Mouse (Mus musculus): Measurements from ENCODE around the gene Odf2l. TPM values are rescaled to one million over a fixed set of nuclear protein-coding genes. Genes with fewer than 3 reads are reported as not detected.

Odf2l gene
- total RNA-seq, 1 experiment = 15.6 TPM

GRCm38 (mm10) chr3:145080904-145081303 is 37.5 kb upstream of the Odf2l start:
- in situ Hi-C loops (cut with MboI; ENCODE audit: low sequenced_read_pairs in 2 of 2, unreplicated experiment in 2 of 2) = no loop called here
- no peaks in the 10 kb centered on the region for H3K4me1 ChIP-seq (ENCODE audit: control insufficient read depth in 2 of 2, insufficient read depth in 2 of 2, low read length in 2 of 2, poor library complexity in 1 of 2)
- H3K9ac ChIP-seq (ENCODE audit: insufficient read depth, low read depth, low read length, poor library complexity, severe bottlenecking) = no peak overlapping the region
- H3K9me3 ChIP-seq (ENCODE audit: control insufficient read depth, insufficient read depth, low read depth, low read length) = no peaks in the 10 kb centered on the region
- TF ChIP-seq MAFK (IDR thresholded peaks at IDR 0.05; ENCODE audit: insufficient read depth, low read depth, low read length) = peak; percentile 99
- TF ChIP-seq CHD2 (IDR thresholded peaks at IDR 0.05; ENCODE audit: low read depth, low read length) = no peak
- no peaks in the 10 kb centered on the region for H3K36me3 ChIP-seq (ENCODE audit: control insufficient read depth, insufficient read depth, low read length, poor library complexity, severe bottlenecking)
- no peak for DNase-seq (ENCODE audit: low read depth, low spot score)
- H3K27ac ChIP-seq (ENCODE audit: insufficient read depth, low read depth, low read length, poor library complexity, severe bottlenecking) = no peak overlapping the region
- no peak overlapping the region for H3K4me3 ChIP-seq (ENCODE audit: insufficient read depth in 1 of 2, low read depth in 1 of 2, low read length in 2 of 2, poor library complexity in 1 of 2, severe bottlenecking in 1 of 2)

- H3K27ac ChIP-seq (ENCODE audit: insufficient read depth, low read depth, low read length, poor library complexity, severe bottlenecking) = no peak overlapping the region
- no peak overlapping the region for H3K4me3 ChIP-seq (ENCODE audit: insufficient read depth in 1 of 2, low read depth in 1 of 2, low read length in 2 of 2, poor library complexity in 1 of 2, severe bottlenecking in 1 of 2)
- in situ Hi-C loops (cut with MboI; ENCODE audit: low sequenced_read_pairs in 2 of 2, unreplicated experiment in 2 of 2) = no loop called here
- TF ChIP-seq ZC3H11A (IDR thresholded peaks at IDR 0.05; ENCODE audit: borderline replicate concordance, low read depth, low read length) = no peak
- no peak for TF ChIP-seq HCFC1 (IDR thresholded peaks at IDR 0.05; ENCODE audit: borderline replicate concordance, insufficient read depth, low read length)
- no peak for TF ChIP-seq MAFK (IDR thresholded peaks at IDR 0.05; ENCODE audit: insufficient read depth, low read depth, low read length)
- TF ChIP-seq CHD2 (IDR thresholded peaks at IDR 0.05; ENCODE audit: low read depth, low read length) = no peak
- TF ChIP-seq ZNF384 (IDR thresholded peaks at IDR 0.05; ENCODE audit: low read depth, low read length) = no peak
- H3K9me3 ChIP-seq (ENCODE audit: control insufficient read depth, insufficient read depth, low read depth, low read length) = no peaks in the 10 kb centered on the region
- DNase-seq (ENCODE audit: low read depth, low spot score) = no peak
- no peaks in the 10 kb centered on the region for H3K36me3 ChIP-seq (ENCODE audit: control insufficient read depth, insufficient read depth, low read length, poor library complexity, severe bottlenecking)
- H3K4me1 ChIP-seq (ENCODE audit: control insufficient read depth in 2 of 2, insufficient read depth in 2 of 2, low read length in 2 of 2, poor library complexity in 1 of 2) = no peaks in the 10 kb centered on the region
- H3K9ac ChIP-seq (ENCODE audit: insufficient read depth, low read depth, low read length, poor library complexity, severe bottlenecking) = no peak overlapping the region
Measured at GRCm38 (mm10) chr3:145083081-145083480, 35.3 kb upstream of the Odf2l start.

DNA sequence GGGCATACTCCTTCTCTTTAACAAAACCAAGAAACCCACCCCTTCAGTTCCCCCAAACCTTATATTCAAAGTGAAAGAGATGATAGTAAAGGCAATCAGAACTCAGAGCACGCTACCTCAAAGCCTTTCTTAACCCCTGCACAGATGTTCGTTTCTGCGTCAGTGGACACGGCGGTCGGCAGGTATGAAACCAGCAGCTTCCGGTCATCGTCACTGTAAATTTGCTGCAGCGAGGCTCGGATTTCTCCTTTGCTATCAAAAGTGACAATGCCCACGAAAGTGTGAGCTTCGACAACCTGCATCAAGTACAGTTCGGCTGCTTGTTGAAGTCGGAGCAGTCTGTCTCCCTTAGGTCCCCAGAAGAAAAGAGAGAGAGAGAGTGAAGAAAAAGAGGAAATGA is 32.2 kb upstream of the Odf2l start:
- in situ Hi-C loops (cut with MboI; ENCODE audit: low sequenced_read_pairs in 2 of 2, unreplicated experiment in 2 of 2) = no loop called here
- Histone ChIP-seq H3K9ac (ENCODE audit: insufficient read depth, low read depth, low read length, poor library complexity, severe bottlenecking) (no peak overlapping the region), H3K4me1 (ENCODE audit: control insufficient read depth in 2 of 2, insufficient read depth in 2 of 2, low read length in 2 of 2, poor library complexity in 1 of 2) (no peaks in the 10 kb centered on the region), H3K36me3 (ENCODE audit: control insufficient read depth, insufficient read depth, low read length, poor library complexity, severe bottlenecking) (no peaks in the 10 kb centered on the region), H3K4me3 (ENCODE audit: insufficient read depth in 1 of 2, low read depth in 1 of 2, low read length in 2 of 2, poor library complexity in 1 of 2, severe bottlenecking in 1 of 2) (no peak overlapping the region), H3K27ac (ENCODE audit: insufficient read depth, low read depth, low read length, poor library complexity, severe bottlenecking) (no peak overlapping the region), H3K9me3 (ENCODE audit: control insufficient read depth, insufficient read depth, low read depth, low read length) (no peaks in the 10 kb centered on the region)
- no peak for TF ChIP-seq CHD2 (IDR thresholded peaks at IDR 0.05; ENCODE audit: low read depth, low read length)
- TF ChIP-seq ZNF384 (IDR thresholded peaks at IDR 0.05; ENCODE audit: low read depth, low read length) = no peak
- no peak for TF ChIP-seq HCFC1 (IDR thresholded peaks at IDR 0.05; ENCODE audit: borderline replicate concordance, insufficient read depth, low read length)
- no peak for TF ChIP-seq ZC3H11A (IDR thresholded peaks at IDR 0.05; ENCODE audit: borderline replicate concordance, low read depth, low read length)
- no peak for DNase-seq (ENCODE audit: low read depth, low spot score)

- TF ChIP-seq HCFC1 (IDR thresholded peaks at IDR 0.05; ENCODE audit: borderline replicate concordance, insufficient read depth, low read length) (no peak), ZNF384 (IDR thresholded peaks at IDR 0.05; ENCODE audit: low read depth, low read length) (no peak), MAFK (IDR thresholded peaks at IDR 0.05; ENCODE audit: insufficient read depth, low read depth, low read length) (no peak), CHD2 (IDR thresholded peaks at IDR 0.05; ENCODE audit: low read depth, low read length) (no peak), ZC3H11A (IDR thresholded peaks at IDR 0.05; ENCODE audit: borderline replicate concordance, low read depth, low read length) (no peak)
- in situ Hi-C loops (cut with MboI; ENCODE audit: low sequenced_read_pairs in 2 of 2, unreplicated experiment in 2 of 2) = no loop called here
Measured at GRCm38 (mm10) chr3:145087857-145088598, 30.4 kb upstream of the Odf2l start.

DNA sequence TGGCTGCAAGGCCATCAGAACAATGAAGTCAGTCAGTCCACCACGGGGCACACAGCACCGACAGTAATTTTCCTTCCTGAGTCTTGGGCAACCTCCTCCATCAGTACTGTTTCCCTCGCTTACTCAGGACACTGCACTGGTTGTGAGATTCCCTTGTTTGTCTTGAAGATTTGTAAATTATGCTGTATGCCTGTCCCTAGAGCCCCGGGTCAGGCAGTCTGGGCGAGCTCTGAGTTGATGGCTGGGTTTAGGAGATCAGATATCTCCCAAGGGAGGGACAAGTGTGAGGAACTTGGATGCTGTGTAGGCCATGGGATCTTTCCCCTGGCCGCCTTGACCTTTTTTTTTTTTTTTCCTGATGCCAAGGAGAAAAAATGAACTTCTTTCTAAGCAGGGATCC is 19.1 kb upstream of the Odf2l start, which contains the start of gene Clca2:
TSS of gene Clca2 (minus strand) at position 153 of the 400 bp plus-strand sequence.
- no peaks in the 10 kb centered on the region for H3K9me3 ChIP-seq (ENCODE audit: control insufficient read depth, insufficient read depth, low read depth, low read length)
- H3K4me3 ChIP-seq (ENCODE audit: insufficient read depth in 1 of 2, low read depth in 1 of 2, low read length in 2 of 2, poor library complexity in 1 of 2, severe bottlenecking in 1 of 2) = no peak within 1 kb of the TSS
- H3K4me1 ChIP-seq (ENCODE audit: control insufficient read depth in 2 of 2, insufficient read depth in 2 of 2, low read length in 2 of 2, poor library complexity in 1 of 2) = no peaks in the 10 kb centered on the region
- in situ Hi-C loops (cut with MboI; ENCODE audit: low sequenced_read_pairs in 2 of 2, unreplicated experiment in 2 of 2) = no loop called here
- H3K27ac ChIP-seq (ENCODE audit: insufficient read depth, low read depth, low read length, poor library complexity, severe bottlenecking) = no peak within 1 kb of the TSS
- DNase-seq (ENCODE audit: low read depth, low spot score) = no peak
- no peak within 1 kb of the TSS for H3K9ac ChIP-seq (ENCODE audit: insufficient read depth, low read depth, low read length, poor library complexity, severe bottlenecking)
- no peaks in the 10 kb centered on the region for H3K36me3 ChIP-seq (ENCODE audit: control insufficient read depth, insufficient read depth, low read length, poor library complexity, severe bottlenecking)
- TF ChIP-seq CHD2 (IDR thresholded peaks at IDR 0.05; ENCODE audit: low read depth, low read length) (no peak), MAFK (IDR thresholded peaks at IDR 0.05; ENCODE audit: insufficient read depth, low read depth, low read length) (no peak), HCFC1 (IDR thresholded peaks at IDR 0.05; ENCODE audit: borderline replicate concordance, insufficient read depth, low read length) (no peak), ZC3H11A (IDR thresholded peaks at IDR 0.05; ENCODE audit: borderline replicate concordance, low read depth, low read length) (no peak), ZNF384 (IDR thresholded peaks at IDR 0.05; ENCODE audit: low read depth, low read length) (no peak)

More at GRCm38 (mm10) chr3:145087857-145088598, 30.4 kb upstream of the Odf2l start:
- no peaks in the 10 kb centered on the region for H3K36me3 ChIP-seq (ENCODE audit: control insufficient read depth, insufficient read depth, low read length, poor library complexity, severe bottlenecking)
- H3K4me3 ChIP-seq (ENCODE audit: insufficient read depth in 1 of 2, low read depth in 1 of 2, low read length in 2 of 2, poor library complexity in 1 of 2, severe bottlenecking in 1 of 2) = no peak overlapping the region
- no peaks in the 10 kb centered on the region for H3K9me3 ChIP-seq (ENCODE audit: control insufficient read depth, insufficient read depth, low read depth, low read length)
- H3K4me1 ChIP-seq (ENCODE audit: control insufficient read depth in 2 of 2, insufficient read depth in 2 of 2, low read length in 2 of 2, poor library complexity in 1 of 2) = no peaks in the 10 kb centered on the region
- no peak overlapping the region for H3K9ac ChIP-seq (ENCODE audit: insufficient read depth, low read depth, low read length, poor library complexity, severe bottlenecking)
- H3K27ac ChIP-seq (ENCODE audit: insufficient read depth, low read depth, low read length, poor library complexity, severe bottlenecking) = no peak overlapping the region
- DNase-seq (ENCODE audit: low read depth, low spot score) = no peak
